Mouse (Mus musculus) heart, adult 18-20 months (tissue): ENCODE data around the gene Csf2rb2. TPM values are rescaled to one million over a fixed set of nuclear protein-coding genes. Genes with fewer than 3 reads are reported as not detected.
"Not testable (repeated sequence)": the region's sequence is repeated elsewhere in the genome, so short reads cannot be mapped to it uniquely, and the experiment has no call there.

Source experiments
- DNase-seq, 2 experiments: peaks; one replicate each; pipeline ENCODE4 v3.0.0; 2021 to 2022; ENCODE audit warnings: mixed read lengths in 1 of 2
- microRNA-seq, 2 experiments: library from miRNA; unstranded; fragments of <30 nt; microRNA quantifications; one replicate each; pipeline ENCODE4 v1.2.0; 2022
- total RNA-seq, 2 experiments: library from RNA; stranded (reverse); gene quantifications; 2 replicates each; pipeline ENCODE4 v1.2.3; 2021

The Csf2rb2 gene
- total RNA-seq, 2 experiments from 2014 or later: 0.37 to 2.5 TPM

- peak; percentile 58 to 84 for DNase-seq
Measured at GRCm38 (mm10) chr15:78257326-78258050, 48.0 kb downstream of the Csf2rb2 start.

DNA sequence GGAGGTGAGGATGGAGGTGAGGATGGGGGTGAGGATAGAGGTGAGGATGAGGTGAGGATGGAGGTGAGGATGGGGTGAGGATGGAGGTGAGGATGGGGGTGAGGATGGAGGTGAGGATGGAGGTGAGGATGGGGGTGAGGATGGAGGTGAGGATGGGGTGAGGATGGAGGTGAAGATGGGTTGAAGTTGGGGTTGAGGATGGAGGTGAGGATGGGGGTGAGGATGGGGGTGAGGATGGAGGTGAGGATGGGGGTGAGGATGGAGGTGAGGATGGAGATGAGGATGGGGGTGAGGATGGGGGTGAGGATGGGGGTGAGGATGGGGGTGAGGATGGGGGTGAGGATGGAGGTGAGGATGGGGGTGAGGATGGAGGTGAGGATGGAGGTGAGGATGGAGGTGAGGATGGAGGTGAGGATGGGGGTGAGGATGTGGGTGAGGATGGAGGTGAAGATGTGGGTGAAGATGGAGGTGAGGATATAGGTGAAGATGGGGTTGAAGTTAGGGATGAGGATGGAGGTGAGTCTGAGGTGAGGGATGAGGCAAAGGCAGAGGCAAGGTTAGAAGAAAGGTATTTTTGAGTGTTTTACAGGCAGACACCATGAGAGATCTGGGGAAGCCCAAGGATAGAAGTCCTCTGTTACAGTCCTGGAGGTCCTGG lies 48.8 kb downstream of the Csf2rb2 start:
- not testable (repeated sequence) for DNase-seq

DNA sequence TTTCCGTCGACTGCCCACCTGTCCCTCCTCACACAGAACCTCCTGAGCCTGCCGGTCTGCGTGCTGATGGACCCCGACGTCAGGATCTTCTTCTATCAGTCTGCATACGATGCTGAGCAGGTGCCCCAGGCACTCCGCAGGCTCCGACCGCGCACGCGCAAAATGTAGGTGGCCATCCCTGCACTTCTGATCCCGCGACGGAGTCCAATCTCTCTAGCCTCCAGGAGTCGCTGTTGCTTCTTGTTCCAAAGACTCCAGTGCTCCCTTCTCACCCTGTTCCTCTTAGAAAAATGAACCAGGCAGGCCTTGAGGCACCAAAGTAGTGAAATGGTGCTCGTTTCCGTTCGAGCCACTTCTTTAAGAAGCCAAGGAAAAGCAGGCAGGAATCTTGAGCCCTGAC lies 50.8 kb downstream of the Csf2rb2 start:
- DNase-seq: peak in 1 of 2 experiments; percentile 31

GRCm38 (mm10) chr15:78248410-78248809 lies 57.1 kb downstream of the Csf2rb2 start:
- peak in 1 of 2 experiments; percentile 49 for DNase-seq

DNA sequence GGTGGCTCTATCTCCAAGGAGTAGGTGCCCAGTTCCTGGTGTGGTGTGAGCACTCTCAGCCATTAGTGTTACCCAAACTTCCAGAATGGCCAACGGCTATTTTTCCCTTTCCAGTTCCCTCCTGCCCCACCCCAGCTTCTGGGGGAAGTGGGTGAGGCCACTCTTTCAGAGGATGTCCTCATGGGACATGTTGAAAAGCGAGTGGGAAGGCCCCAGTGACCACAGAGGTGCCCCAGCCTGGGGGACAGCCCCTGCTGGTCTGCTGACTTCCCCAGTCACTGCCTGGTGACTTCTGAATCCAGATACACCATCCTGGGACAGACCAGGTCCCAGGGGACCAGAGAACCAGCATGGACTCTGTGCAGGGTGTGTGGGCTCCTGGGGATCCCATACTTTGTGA lies 57.9 kb downstream of the Csf2rb2 start:
- DNase-seq: no peak

GRCm38 (mm10) chr15:78246143-78247116 lies 59.1 kb downstream of the Csf2rb2 start:
- DNase-seq: no peak

GRCm38 (mm10) chr15:78244695-78245492 lies 60.6 kb downstream of the Csf2rb2 start, which contains the start of gene Ncf4:
Gene Ncf4 (plus strand): TSS chr15:78244801.
- peak; percentile 33 to 77 for DNase-seq

DNA sequence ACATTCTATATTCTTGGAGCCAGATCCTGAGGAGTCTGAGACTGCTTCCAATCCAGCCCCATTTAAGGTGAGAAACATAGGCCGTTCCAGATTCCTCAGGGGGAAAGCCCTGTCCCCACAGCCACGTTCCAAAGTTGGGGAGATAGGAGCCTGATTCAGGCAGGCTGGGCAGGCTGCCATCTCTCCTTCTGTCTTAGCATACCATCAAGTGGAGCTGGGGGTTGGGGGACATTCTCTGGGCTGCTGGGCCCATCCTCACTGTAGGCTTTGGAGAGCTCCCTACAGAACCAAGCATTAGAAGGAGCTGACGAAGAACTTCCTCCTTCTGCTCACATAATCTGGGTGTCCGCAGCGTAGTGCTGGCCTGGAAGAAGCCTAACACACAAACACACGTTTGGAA lies 61.7 kb downstream of the Csf2rb2 start:
- no peak for DNase-seq

- peak in 1 of 2 experiments; percentile 36 for DNase-seq
Measured at GRCm38 (mm10) chr15:78243061-78243460, 62.5 kb downstream of the Csf2rb2 start.

DNA sequence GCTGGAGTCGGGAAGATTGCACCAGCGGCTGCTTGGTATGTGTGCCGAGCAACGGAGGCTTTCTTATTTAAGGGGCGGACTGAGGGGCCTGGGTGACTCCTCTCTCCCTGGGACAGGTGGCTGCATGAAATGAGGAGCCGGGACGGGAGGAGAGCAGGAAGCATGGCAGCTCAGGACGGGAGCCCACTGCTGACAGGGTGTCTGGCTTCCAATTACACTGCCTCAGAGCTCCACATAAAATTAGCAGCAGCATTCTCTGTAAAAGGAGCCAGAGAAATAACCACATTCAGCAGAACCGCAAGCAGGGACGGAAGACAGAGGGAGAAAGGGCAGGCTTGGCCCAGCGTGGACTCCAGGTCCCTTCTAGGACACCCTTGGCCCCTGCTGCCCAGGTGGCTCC lies 64.2 kb downstream of the Csf2rb2 start:
- DNase-seq: no peak

GRCm38 (mm10) chr15:78239956-78240617 lies 65.4 kb downstream of the Csf2rb2 start:
- DNase-seq: no peak

- DNase-seq: peak; percentile 53 to 80
Measured at GRCm38 (mm10) chr15:78239453-78239852, 66.1 kb downstream of the Csf2rb2 start.

GRCm38 (mm10) chr15:78234823-78235509 lies 70.6 kb downstream of the Csf2rb2 start:
- DNase-seq: no peak

Small RNA genes within 50 kb of the gene (microRNA-seq; reads per million reads assigned to microRNA genes)
- gene Mir7676-1 (0 reads per million in 2 experiments), gene Mir7676-2 (0 reads per million in 2 experiments)

Other genes with a start within 250 kb of the Csf2rb2 start
- not detected for gene Cacng2, start 185.7 kb downstream of the Csf2rb2 start, total RNA-seq
- gene Ift27, start 131.6 kb downstream of the Csf2rb2 start, total RNA-seq: 10 to 100 TPM in 1 of 2 experiments, 1 to 10 TPM in 1; 8.2 to 11.6 TPM
- gene Pvalb, start 99.3 kb downstream of the Csf2rb2 start, total RNA-seq: under 1 TPM; 0.57 to 0.93 TPM
- 1 to 10 TPM; 2.0 to 2.8 TPM for gene Ncf4, start 60.9 kb downstream of the Csf2rb2 start, total RNA-seq
- gene Csf2rb, start 20.0 kb upstream of the Csf2rb2 start, total RNA-seq: 1 to 10 TPM in 1 of 2 experiments, under 1 TPM in 1; 0.87 to 5.0 TPM
- gene Tex33, start 90.2 kb upstream of the Csf2rb2 start, total RNA-seq: not detected
- 10 to 100 TPM; 21.5 to 28.3 TPM for gene Tst, start 100.2 kb upstream of the Csf2rb2 start, total RNA-seq
- 10 to 100 TPM; 47.9 to 49.0 TPM for gene Mpst, start 100.7 kb upstream of the Csf2rb2 start, total RNA-seq
- 10 to 100 TPM; 22.5 to 23.7 TPM for gene Kctd17, start 122.8 kb upstream of the Csf2rb2 start, total RNA-seq
- not detected for gene Tmprss6, start 162.9 kb upstream of the Csf2rb2 start, total RNA-seq
- 1 to 10 TPM in 1 of 2 experiments, under 1 TPM in 1; 0.55 to 2.4 TPM for gene Il2rb, start 189.6 kb upstream of the Csf2rb2 start, total RNA-seq
- gene C1qtnf6, start 225.7 kb upstream of the Csf2rb2 start, total RNA-seq: 1 to 10 TPM; 7.8 to 7.9 TPM
- gene Sstr3, start 239.0 kb upstream of the Csf2rb2 start, total RNA-seq: not detected